Mouse (Mus musculus) neural tube, embryonic 10.5 days (tissue): ENCODE measurements around the gene Thap3.

Source experiments
- DNase-seq: peaks from one replicate; pipeline ENCODE4 v3.0.0-alpha.2; 2017; ENCODE audit warnings: low spot score; ENCODE audit errors: extremely low spot score

The Thap3 gene

DNA sequence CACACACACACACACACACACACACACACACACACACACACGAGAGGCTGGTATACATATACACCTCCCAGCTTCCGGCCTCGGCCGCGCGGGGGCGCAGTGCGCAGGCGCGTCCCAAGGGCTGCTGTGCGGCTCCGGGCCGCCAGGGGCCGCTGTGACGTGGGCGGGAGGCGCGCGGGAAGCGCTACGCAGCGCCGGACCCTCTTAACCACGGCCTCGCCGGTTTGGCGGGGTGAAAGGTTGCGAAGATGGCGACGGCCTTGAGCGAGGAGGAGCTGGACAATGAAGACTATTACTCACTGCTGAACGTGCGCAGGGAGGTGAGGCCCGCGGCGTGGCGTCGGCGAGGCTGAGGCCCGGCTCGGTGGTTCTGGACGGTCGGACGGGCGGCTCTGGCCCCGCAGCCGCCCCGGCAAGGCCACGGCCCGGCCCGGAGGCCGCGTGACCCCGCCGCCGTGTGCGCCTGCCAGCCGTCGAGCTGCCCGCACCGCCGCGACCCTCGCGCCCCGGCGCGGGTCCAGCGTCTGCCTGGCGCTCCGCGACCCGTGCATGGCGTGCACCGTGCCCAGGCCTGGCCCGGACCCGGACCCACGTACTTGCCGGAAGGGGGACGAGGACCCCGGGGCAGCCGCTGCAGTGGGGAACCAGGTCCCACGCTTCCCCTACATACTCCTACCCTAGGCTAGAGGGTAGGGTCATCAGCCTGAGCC, 55.1 kb downstream of the Thap3 start, which contains the start of gene Dnajc11:
Dnajc11 (plus strand) TSS at position 187 of the 710 bp plus-strand sequence.
- DNase-seq: peak; percentile 97
